Mouse (Mus musculus) myocyte (in vitro differentiated cells): ENCODE measurements around the gene Slc13a4. TPM values are rescaled to one million over a fixed set of nuclear protein-coding genes. Genes with fewer than 3 reads are reported as not detected.

ENCODE experiments used
- H3K27me3 ChIP-seq: one replicate; pipeline ENCODE4 v1.6.1; 2011; ENCODE audit not compliant: control insufficient read depth, insufficient read depth, insufficient read length
- H3K36me3 ChIP-seq: one replicate; pipeline ENCODE4 v1.6.1; 2011; ENCODE audit not compliant: control insufficient read depth, insufficient read depth
- H3K4me2 ChIP-seq: one replicate; pipeline ENCODE4 v1.6.1; 2011; ENCODE audit warnings: low read depth, control low read depth
- H3K4me3 ChIP-seq: one replicate; pipeline ENCODE4 v1.5.1; 2011; ENCODE audit warnings: mild to moderate bottlenecking, control low read depth, moderate library complexity
- H3K79me2 ChIP-seq: one replicate; pipeline ENCODE4 v1.6.1; 2011; ENCODE audit not compliant: control insufficient read depth, insufficient read depth
- H3ac ChIP-seq: one replicate; pipeline ENCODE4 v1.6.1; 2011; ENCODE audit not compliant: control insufficient read depth, insufficient read length
- CEBPB ChIP-seq: IDR thresholded peaks from 2 replicates; pipeline ENCODE4 v1.6.1; 2011; ENCODE audit warnings: mild to moderate bottlenecking, moderate library complexity; ENCODE audit not compliant: poor library complexity, insufficient read depth, severe bottlenecking
- E2F4 ChIP-seq: IDR thresholded peaks from one replicate; pipeline ENCODE4 v1.6.1; 2011; ENCODE audit warnings: mild to moderate bottlenecking, control low read depth, moderate library complexity; ENCODE audit not compliant: insufficient read depth
- MAX ChIP-seq: IDR thresholded peaks from one replicate; pipeline ENCODE4 v1.6.1; 2011; ENCODE audit warnings: low read depth, mild to moderate bottlenecking, control low read depth
- MYOD1 ChIP-seq, 3 experiments: IDR thresholded peaks; one replicate each; pipeline ENCODE4 v1.6.1; 2011; ENCODE audit warnings: control low read depth in 2 of 3, low read depth in 2 of 3, mild to moderate bottlenecking in 2 of 3, moderate library complexity in 1 of 3; ENCODE audit not compliant: insufficient read length in 2 of 3, control insufficient read depth in 1 of 3
- MYOG ChIP-seq, 3 experiments: IDR thresholded peaks; one replicate each; pipeline ENCODE4 v1.6.1; 2011; ENCODE audit warnings: control low read depth in 2 of 3, low read depth in 2 of 3, mild to moderate bottlenecking in 2 of 3; ENCODE audit not compliant: insufficient read length in 2 of 3, control insufficient read depth in 1 of 3, insufficient read depth in 1 of 3
- POLR2A ChIP-seq: IDR thresholded peaks from one replicate; pipeline ENCODE4 v1.6.1; 2011; ENCODE audit warnings: low read depth, mild to moderate bottlenecking, control low read depth, moderate library complexity; ENCODE audit not compliant: insufficient read length
- POLR2AphosphoS2 ChIP-seq: IDR thresholded peaks from one replicate; pipeline ENCODE4 v1.6.1; 2011; ENCODE audit warnings: low read depth, control low read depth; ENCODE audit not compliant: insufficient read length
- REST ChIP-seq: IDR thresholded peaks from one replicate; pipeline ENCODE4 v1.6.1; 2011; ENCODE audit warnings: mild to moderate bottlenecking, control low read depth, moderate library complexity; ENCODE audit not compliant: insufficient read depth, insufficient read length
- SRF ChIP-seq: IDR thresholded peaks from one replicate; pipeline ENCODE4 v1.6.1; 2011; ENCODE audit warnings: low read depth; ENCODE audit not compliant: control insufficient read depth, insufficient read length
- TCF12 ChIP-seq: IDR thresholded peaks from one replicate; pipeline ENCODE4 v1.6.1; 2011; ENCODE audit warnings: mild to moderate bottlenecking, control low read depth; ENCODE audit not compliant: poor library complexity, insufficient read depth, severe bottlenecking
- TCF3 ChIP-seq: IDR thresholded peaks from one replicate; pipeline ENCODE4 v1.6.1; 2011; ENCODE audit warnings: low read depth, control low read depth; ENCODE audit not compliant: insufficient read length
- USF1 ChIP-seq: IDR thresholded peaks from one replicate; pipeline ENCODE4 v1.6.1; 2011; ENCODE audit warnings: low read depth, mild to moderate bottlenecking, control low read depth, moderate library complexity
- polyA plus RNA-seq: library from polyadenylated mRNA; unstranded; fragments of >200 nt; fragmentation: generic; extraction: Trizol; gene quantifications from one replicate; pipeline ENCODE4 v1.2.1, GENCODE M21; 2012; ENCODE audit warnings: missing spikeins

Gene Slc13a4
- 0.04 TPM for polyA plus RNA-seq

GRCm38 (mm10) chr6:35308037-35308436, at the start of gene Slc13a4:
Gene Slc13a4, minus strand, starts transcription at chr6:35308131.
- Histone ChIP-seq H3K4me2 (no peak within 1 kb of the TSS), H3ac (no peak within 1 kb of the TSS), H3K4me3 (no peak within 1 kb of the TSS)

DNA sequence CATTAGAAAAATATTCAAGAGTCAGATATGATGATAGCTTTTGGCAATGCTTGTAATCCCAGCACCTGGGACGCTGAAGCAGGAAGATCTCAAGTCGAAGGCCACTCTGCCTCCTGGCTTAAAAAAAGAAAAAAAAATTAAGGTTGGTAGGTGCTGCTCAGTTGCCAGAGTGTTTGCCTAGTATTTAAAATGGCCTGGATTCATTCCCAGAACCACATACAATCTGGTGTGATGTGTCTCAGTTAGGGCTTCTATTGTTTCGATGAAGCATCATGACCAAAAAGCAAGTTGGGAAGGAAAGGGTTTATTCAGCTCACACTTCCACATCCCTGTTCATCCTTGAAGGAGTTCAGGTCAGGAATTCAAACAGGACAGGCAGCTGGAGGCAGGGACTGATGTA, 47.4 kb upstream of the Slc13a4 start:
- Histone ChIP-seq H3ac (no peak overlapping the region), H3K27me3 (no peaks in the 10 kb centered on the region), H3K79me2 (no peaks in the 10 kb centered on the region), H3K36me3 (no peaks in the 10 kb centered on the region), H3K4me2 (no peak overlapping the region), H3K4me3 (no peak overlapping the region)
- TF ChIP-seq POLR2A (no peak), TCF12 (no peak), TCF3 (no peak), MAX (no peak), POLR2AphosphoS2 (no peak), MYOG (IDR thresholded peaks at IDR 0.05; ENCODE audit: control insufficient read depth in 1 of 3, insufficient read depth in 1 of 3, insufficient read length in 2 of 3, low read depth in 2 of 3) (no peak), SRF (no peak), CEBPB (no peak), MYOD1 (IDR thresholded peaks at IDR 0.05; ENCODE audit: control insufficient read depth in 1 of 3, insufficient read length in 2 of 3, low read depth in 2 of 3) (no peak), REST (no peak), USF1 (no peak), E2F4 (no peak)

More at GRCm38 (mm10) chr6:35308037-35308436, at the start of gene Slc13a4:
- Histone ChIP-seq H3K36me3 (no peaks in the 10 kb centered on the region), H3K27me3 (no peaks in the 10 kb centered on the region), H3K79me2 (no peaks in the 10 kb centered on the region)
- TF ChIP-seq USF1 (no peak), SRF (no peak), E2F4 (no peak), TCF3 (no peak), MYOD1 (IDR thresholded peaks at IDR 0.05; ENCODE audit: control insufficient read depth in 1 of 3, insufficient read length in 2 of 3, low read depth in 2 of 3) (no peak), MYOG (IDR thresholded peaks at IDR 0.05; ENCODE audit: control insufficient read depth in 1 of 3, insufficient read depth in 1 of 3, insufficient read length in 2 of 3, low read depth in 2 of 3) (no peak), POLR2AphosphoS2 (no peak), REST (no peak), MAX (no peak), CEBPB (no peak), POLR2A (no peak), TCF12 (no peak)

DNA sequence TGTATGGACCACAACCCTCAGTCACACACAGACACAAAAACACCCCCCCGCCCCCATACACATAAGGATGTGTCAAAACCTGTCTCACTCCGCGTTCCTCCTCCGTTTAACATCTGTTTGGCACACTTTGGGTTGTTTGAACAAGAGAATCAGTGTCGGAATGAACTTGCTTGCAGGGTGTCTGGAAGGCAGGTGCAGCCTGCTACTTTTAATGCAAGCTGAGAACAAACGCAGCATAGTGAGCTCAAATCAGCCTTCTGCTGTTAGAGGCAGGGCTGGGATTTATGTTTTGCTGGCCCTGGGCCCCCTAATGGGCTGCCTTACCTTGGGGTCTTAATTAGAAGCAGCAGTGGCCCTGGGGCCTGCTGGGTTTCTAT, 46.7 kb upstream of the Slc13a4 start:
- H3K27me3 ChIP-seq, result no peaks in the 10 kb centered on the region
- H3ac ChIP-seq, result no peak overlapping the region
- no peaks in the 10 kb centered on the region for H3K36me3 ChIP-seq
- H3K4me2 ChIP-seq, result no peak overlapping the region
- H3K4me3 ChIP-seq, result no peak overlapping the region
- H3K79me2 ChIP-seq, result no peaks in the 10 kb centered on the region
- TF ChIP-seq MAX (no peak), POLR2A (no peak), E2F4 (no peak), SRF (no peak), TCF3 (no peak), MYOG (IDR thresholded peaks at IDR 0.05; ENCODE audit: control insufficient read depth in 1 of 3, insufficient read depth in 1 of 3, insufficient read length in 2 of 3, low read depth in 2 of 3) (no peak), MYOD1 (IDR thresholded peaks at IDR 0.05; ENCODE audit: control insufficient read depth in 1 of 3, insufficient read length in 2 of 3, low read depth in 2 of 3) (no peak), TCF12 (no peak), USF1 (no peak), CEBPB (no peak), POLR2AphosphoS2 (no peak), REST (no peak)

GRCm38 (mm10) chr6:35353846-35354621, 46.1 kb upstream of the Slc13a4 start:
- Histone ChIP-seq H3ac (no peak overlapping the region), H3K27me3 (no peaks in the 10 kb centered on the region), H3K4me2 (peak overlapping the region; percentile 24), H3K79me2 (no peaks in the 10 kb centered on the region), H3K4me3 (no peak overlapping the region), H3K36me3 (no peaks in the 10 kb centered on the region)
- no peak for TF ChIP-seq E2F4
- no peak for TF ChIP-seq REST
- TF ChIP-seq TCF12, result no peak
- no peak for TF ChIP-seq USF1
- no peak for TF ChIP-seq SRF
- TF ChIP-seq MAX, result no peak
- no peak for TF ChIP-seq MYOD1 (IDR thresholded peaks at IDR 0.05; ENCODE audit: control insufficient read depth in 1 of 3, insufficient read length in 2 of 3, low read depth in 2 of 3)
- no peak for TF ChIP-seq POLR2A
- no peak for TF ChIP-seq POLR2AphosphoS2
- TF ChIP-seq MYOG (IDR thresholded peaks at IDR 0.05; ENCODE audit: control insufficient read depth in 1 of 3, insufficient read depth in 1 of 3, insufficient read length in 2 of 3, low read depth in 2 of 3), result no peak
- no peak for TF ChIP-seq TCF3
- TF ChIP-seq CEBPB, result no peak
